Mouse (Mus musculus): ENCODE data around the gene Treh.

The Treh gene

GRCm38 (mm10) chr9:44716997-44717821 lies 44.2 kb downstream of the Treh start:
- DNase-seq: no peak

DNA sequence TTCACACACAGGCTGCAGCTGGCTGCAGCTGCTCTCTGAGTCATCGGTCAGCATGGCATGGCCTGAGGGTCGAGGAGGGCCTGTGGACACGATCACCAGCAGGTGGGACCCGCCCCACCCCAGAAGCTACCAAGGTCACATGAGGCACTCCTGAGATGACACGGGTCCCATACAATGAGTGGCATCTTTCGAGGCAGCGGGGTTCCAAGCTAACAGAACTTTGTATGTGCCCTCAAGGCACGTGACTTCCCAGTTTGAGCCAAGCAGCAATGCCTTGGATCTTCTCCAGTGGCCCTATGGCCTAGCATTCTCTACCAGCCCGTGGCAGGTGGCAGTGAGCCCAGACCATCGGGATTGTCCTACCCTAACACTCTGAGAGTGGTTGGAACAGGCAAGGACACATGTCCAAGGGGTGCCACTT lies 44.8 kb downstream of the Treh start:
- DNase-seq: peak; percentile 90 to 91

- DNase-seq: no peak
Observed at GRCm38 (mm10) chr9:44718937-44719631, 46.1 kb downstream of the Treh start.

DNA sequence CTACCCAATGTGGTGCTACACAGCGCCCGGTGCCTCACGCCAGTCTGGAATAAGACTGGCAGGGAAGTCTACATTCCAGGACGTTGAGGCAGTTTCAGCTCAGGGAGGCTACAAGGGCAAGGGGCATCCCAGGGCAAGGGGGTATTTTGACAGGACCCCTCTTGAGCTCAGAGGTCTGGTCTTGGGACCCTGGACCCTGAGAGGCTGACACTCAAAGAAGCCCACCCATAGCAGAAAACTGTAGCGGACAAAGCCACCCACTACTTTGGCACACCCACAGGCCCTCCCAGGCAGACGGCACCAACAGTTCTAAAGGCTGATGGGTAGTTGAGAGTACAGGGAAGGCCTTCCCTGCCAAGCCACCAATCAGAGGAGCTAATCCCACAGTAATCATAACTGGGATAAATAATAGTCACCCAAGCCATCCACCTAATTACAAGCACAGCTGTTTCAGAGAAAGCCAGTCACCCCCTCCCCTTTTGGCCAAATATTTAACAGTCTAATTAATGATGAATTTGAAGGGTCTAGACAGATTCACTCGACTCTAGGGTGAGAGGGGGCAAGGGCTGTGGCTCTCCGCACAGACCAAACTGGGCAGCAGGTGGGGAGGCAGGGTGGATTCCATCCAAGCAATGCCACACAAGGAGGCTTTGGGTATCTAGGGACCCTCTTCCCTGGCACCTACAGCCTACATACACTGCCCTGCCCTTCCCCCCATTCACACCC lies 46.8 kb downstream of the Treh start:
- DNase-seq: no peak

- DNase-seq: no peak
Observed at GRCm38 (mm10) chr9:44720358-44721153, 47.5 kb downstream of the Treh start.

GRCm38 (mm10) chr9:44721154-44721876 lies 48.3 kb downstream of the Treh start:
- DNase-seq: peak; percentile 93

DNA sequence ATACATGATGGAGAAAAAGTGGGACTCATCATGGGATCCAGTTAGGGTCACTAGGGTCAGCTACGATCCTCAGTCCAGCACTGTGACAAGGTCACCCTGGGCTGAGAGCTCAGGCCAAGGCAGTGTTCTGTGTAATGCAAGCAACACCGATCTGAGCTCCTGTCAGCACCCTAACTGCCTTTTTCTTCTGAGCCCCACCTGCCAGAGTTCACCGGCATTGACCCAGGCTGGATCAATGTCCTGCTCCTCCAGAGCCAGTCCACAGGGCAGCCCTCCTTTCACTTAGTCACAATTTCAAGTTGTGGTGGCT lies 48.8 kb downstream of the Treh start:
- DNase-seq: no peak

DNA sequence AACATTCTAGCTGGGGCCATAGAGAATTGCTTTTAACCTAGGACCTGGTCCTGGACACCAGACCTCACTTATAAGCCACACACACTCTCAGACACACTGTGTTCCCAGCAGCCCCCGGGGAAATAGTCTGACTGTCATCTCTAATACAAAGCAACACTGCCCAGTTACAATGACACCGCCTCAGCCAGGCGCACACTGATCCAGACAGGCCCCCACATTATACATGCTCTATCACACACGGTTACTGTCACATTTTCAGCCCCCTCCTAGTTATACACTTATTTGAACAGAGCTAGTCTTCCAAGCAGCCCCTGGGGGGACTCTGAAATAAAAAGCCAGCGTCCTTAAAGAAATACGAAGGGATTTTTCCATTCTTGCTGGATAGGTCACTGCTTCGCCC lies 49.5 kb downstream of the Treh start:
- no peak for DNase-seq

- DNase-seq: peak in 1 of 2 experiments; percentile 44
Observed at GRCm38 (mm10) chr9:44723008-44723407, 50.0 kb downstream of the Treh start.

DNA sequence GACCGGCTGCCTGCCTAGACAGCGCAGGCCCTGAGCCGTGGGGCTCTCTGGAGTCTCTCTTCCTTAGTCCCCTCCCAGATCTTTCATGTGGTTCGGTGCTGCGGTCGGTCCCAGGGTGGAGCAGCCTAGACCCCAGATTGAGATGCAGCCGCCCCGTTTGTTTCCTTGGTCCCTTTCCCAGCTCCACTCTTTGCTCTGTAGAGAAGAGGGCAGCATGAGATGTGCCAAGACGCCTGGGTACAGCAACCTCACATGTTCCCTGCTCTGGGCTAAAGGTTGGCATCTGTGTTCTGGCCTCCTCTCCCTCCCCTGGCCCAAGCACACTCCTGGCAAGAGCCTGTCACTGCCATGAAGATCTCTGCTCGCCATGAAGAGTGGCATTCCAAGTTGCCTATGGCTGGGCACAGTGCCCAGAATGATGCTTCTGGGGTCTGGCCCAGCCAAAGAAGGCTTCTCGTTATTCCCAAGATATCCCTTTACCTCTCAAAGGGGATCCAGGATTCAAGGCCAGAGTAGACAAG lies 50.5 kb downstream of the Treh start:
- DNase-seq: peak in 1 of 2 experiments; percentile 42

- DNase-seq: peak; percentile 63 to 73
Observed at GRCm38 (mm10) chr9:44724223-44724622, 51.2 kb downstream of the Treh start.

- no peak for DNase-seq
Observed at GRCm38 (mm10) chr9:44724665-44725064, 51.6 kb downstream of the Treh start.

DNA sequence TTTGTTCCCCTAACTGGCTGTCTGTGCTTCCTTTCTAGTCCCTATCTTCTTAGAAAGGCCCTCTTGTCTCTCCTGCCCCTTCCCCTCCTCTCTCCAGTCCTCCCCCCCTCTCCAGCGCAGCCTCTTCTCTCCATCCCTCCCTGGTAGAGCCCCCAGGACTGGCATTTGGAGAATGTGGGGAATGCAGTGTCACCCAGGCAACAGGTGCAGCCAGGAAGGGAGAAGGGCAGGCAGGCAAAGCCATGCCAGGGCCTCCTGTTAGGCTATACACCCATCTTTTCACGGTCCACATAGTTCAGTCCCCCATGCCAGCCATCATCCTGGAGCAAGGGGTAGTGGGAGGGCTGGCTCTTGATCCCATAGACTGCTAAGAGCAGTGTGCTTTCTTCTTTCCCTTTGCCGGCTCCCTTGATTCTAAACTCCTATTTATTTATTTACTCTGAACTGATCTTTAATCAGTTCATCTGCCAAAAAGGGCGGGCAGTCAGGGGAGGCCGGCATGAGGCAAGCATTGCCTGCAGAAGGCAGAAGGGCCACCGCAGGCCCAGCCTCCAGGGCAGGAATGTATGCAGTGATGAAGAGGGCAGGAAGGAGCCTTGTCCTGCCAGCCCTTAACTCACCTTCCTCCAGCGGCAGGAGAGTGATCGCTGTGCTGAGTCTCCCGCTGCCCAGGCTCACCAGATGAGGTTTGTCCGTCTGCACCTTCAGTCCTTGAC lies 53.6 kb downstream of the Treh start:
- peak; percentile 70 to 74 for DNase-seq

- no peak for DNase-seq
Observed at GRCm38 (mm10) chr9:44727441-44727840, 54.4 kb downstream of the Treh start.

- no peak for DNase-seq
Observed at GRCm38 (mm10) chr9:44732130-44732549, 59.1 kb downstream of the Treh start.

GRCm38 (mm10) chr9:44732921-44733530 lies 60.0 kb downstream of the Treh start:
- peak; percentile 47 to 64 for DNase-seq

GRCm38 (mm10) chr9:44733671-44734523 lies 60.9 kb downstream of the Treh start:
- DNase-seq: peak; percentile 67 to 73

DNA sequence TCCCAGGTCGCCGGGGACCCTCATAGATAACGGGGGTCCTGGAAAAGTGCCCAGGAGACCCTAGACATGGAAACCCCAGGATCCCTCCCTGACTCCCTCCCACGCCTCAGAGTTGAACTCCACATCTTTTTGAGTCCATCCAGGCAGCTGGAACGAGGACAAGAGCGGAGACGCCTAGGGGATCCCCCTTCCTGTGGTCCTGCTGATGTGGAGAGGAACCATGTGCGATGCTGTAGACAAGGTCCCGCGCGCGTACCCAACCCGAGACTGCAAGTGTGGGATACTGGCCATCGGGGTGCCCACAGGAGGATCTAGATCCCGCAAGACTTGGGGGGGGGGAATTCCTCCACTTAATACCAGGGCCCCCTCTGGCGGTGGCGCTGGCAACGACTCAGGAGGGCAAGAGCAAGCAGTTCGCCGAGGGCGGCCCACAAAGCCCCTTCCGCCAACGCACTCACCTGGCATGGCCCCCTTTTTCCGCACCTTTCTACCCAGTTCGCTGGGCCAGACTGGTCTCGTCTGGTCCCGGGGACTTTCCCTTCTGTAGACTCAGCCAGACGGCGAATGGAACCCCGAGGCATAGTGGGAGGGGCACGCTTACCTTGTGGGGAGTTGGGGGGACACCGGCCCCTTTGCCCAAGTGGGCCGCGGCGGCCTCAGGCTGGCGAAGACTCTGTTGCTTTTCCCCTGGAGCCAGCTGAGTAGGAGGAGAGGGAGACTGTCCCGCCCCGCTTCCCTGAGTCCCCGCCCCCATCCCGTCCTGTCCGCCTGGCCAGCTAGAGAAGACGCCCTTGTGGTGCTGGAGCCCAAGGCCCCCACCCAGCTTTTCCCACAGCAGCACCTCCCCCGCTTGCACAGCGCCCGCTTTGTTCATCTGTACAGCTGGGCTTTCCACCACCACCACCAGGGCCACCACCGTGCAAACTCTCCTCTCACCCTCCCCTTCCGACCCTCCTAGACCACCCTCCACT lies 61.8 kb downstream of the Treh start, which contains the start of gene Phldb1:
Gene Phldb1, minus strand, starts transcription at position 675 of the 971 bp plus-strand sequence.
- peak; percentile 81 to 91 for DNase-seq

Measured in kidney, postnatal 36 days (tissue).